Mouse (Mus musculus): ENCODE data around the gene Tjp1.

DNA sequence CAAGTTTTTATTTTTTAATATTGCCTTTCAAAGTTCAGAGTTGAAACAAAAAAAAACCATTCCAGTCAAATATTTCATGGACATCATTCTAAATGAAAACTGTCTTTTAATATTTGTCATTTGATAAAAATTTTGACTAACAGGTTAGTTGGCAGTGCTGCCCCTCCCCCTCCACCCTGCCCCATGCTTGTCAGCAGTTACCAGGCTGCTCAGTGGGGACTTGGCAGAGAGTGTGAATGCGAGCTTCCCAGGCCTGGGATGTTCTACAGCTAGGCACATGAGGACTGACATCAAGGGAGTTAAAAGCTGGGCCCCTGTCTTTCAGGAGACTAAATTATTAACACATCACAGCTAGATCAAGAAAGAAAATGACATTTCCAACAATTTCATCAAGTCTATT is 161.4 kb downstream of the Tjp1 start:
- no peak for TF ChIP-seq CTCF (IDR thresholded peaks at IDR 0.05; ENCODE audit: low read depth)
- TF ChIP-seq EP300 (IDR thresholded peaks at IDR 0.05; ENCODE audit: low read depth): no peak
